Mouse (Mus musculus) left cerebral cortex, postnatal 10 days (tissue): ENCODE results near the gene Golgb1. TPM values are rescaled to one million over a fixed set of nuclear protein-coding genes. Genes with fewer than 3 reads are reported as not detected.
"Not testable (repeated sequence)": the region's sequence is repeated elsewhere in the genome, so short reads cannot be mapped to it uniquely, and the experiment has no call there.

Experiments
- DNase-seq, 2 experiments: peaks; one replicate each; pipeline ENCODE4 v3.0.0; 2021 to 2022; ENCODE audit warnings: low spot score in 2 of 2, mixed read lengths in 1 of 2; ENCODE audit errors: extremely low spot score in 1 of 2
- intact Hi-C: fragments of 180-260 bp; cut with DNase I; formaldehyde crosslinking; loops from one replicate; pipeline ENCODE4 v1.15.1; 2025
- total RNA-seq, 2 experiments: library from RNA; stranded (reverse); gene quantifications; 2 replicates each; pipeline ENCODE4 v1.2.3; 2021

Golgb1 gene
- 10 to 100 TPM; 50.3 to 60.5 TPM for total RNA-seq

DNA sequence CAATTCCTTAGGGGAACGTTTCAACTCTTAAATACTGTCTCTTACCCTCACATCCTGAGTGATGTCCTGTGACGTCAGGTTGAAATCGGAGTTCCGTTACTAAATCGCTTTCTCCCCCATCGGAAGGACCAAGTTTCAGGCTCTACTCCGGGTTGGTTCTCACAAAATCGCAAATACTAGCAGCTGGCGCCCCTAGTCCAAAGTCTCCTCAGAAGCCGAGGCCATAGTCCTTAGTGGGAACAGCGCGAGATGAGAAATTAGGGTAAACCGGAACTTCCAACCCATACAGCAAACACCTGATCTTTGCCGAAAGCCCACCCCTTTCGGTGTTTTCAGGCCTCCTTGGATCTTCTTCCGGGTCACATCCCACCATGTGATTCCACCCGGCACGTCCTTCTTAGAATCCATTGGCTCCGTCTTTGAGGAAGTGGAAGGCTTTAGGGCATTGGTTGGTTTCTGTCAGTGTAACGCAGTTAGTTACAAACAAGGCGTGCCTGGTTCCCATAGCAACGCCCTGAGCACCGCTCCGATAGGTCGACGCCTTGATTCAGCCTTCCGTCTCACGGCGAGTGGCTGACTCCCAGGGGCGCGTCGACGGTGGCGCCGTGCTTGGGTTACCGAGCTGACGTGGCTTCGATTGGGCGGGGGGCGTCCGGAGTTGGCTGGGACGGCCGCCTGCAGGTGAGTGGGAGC lies at the start of gene Golgb1, which contains the start of gene Eaf2:
Gene Golgb1, plus strand, starts transcription at position 558 of the 693 bp plus-strand sequence.
Gene Eaf2, minus strand, starts transcription at position 421 of the 693 bp plus-strand sequence.
- DNase-seq: peak; percentile 98 to 99
- intact Hi-C loops: loop anchor here (2.0 kb wide), 1 partner anchor 136 kb away; the partner anchor contains the start of gene Polq

DNA sequence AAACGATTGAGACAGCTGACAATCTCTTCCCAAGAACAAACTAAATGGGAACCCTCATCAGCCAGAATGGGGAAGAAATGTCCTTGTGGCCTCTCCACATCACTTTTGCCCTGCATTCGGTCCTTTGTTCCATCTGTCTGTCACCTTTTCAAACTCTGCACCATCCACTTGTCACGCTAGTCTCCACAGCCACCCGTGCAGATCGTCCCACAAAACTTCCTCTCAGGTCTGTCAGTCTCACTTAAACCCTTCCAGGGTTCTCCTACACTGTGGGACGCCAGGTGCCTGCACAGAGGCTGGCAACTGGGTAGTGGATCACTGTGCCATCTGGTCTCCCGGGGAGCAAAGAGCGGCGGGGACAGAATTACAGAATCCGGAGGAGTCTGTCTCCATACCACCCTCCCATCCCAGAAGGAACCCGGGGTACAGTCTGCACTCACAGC lies 47.3 kb upstream of the Golgb1 start:
- no peak for DNase-seq
- intact Hi-C loops: no loop called here

DNA sequence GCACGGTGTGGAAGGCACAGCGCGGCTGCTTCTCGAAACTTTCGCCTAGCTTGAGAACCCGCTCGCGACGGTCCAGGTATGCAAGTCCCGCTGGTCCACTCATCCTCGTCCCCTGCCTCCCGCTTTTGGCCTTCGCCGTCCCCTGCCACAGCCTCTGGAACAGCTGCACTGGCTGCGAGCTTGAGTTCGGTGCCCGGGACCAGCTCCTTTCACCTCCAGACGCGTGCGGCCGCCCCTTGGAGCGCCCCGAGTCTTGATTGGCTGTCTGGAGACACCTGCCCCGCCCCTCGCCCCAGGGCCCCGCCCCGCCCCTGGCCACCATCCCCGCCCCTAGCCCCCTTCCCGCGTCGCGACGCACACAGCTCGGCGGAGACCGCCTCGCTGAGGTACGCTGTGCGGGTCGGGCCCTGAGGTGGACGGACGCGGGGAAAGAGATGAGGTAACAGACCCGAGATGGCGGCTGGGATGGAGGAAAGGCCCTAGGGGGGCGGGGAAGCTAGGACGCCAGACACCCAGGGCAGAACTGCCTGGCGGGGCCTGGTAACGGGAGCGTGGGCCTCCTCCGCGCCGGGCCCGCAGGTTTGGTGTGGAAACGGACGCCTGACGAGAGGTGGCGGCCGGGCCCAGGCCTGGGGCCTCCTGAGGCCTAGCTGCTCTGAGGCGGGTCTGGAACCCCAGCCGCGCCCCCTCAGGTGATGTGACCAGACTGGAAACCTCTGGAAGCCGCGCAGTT lies 46.7 kb upstream of the Golgb1 start, which contains the start of gene Iqcb1:
Gene Iqcb1, plus strand, starts transcription at position 332 of the 733 bp plus-strand sequence.
- intact Hi-C loops: no loop called here
- peak; percentile 63 to 88 for DNase-seq

DNA sequence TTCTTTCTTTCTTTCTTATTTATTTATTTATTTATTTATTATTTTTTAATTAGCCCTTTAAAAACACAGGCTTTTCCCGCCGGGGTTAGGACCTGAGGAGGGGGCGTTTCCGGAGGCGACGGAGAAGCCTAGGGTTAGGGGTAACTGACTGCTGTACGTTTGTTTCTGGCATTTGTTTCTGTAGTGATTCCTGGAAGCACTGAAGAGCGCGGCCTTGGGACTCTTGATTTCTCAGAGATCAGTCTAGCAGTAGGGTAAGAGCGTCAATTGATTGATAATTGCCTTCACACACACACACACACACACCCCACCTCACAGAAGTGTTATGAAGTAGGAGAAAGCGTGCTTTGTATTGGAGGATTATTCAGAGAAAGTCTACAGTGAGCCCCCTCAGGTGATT lies 46.1 kb upstream of the Golgb1 start:
- intact Hi-C loops: no loop called here
- DNase-seq: peak in 1 of 2 experiments; percentile 4

DNA sequence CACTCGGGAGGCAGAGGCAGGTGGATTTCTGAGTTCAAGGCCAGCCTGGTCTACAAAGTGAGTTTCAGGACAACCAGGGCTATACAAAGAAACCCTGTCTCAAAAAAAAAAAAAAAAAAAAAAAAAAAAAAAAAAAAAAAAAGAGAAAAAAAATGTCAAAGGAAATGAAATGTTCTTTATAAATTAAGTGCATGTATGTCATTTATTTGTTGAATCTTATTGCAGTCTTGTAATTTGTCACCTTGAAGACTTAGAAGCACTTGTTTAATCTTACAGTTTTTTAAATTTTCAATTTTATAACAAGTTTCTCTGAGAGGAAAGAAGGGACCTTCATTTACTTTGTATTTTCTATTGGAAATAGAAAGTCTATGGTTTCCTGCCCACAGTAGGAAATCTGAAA lies 28.0 kb upstream of the Golgb1 start:
- intact Hi-C loops: loop anchor here (5.0 kb wide), 1 partner anchor 45 kb away; no protein-coding TSS in a partner anchor

DNA sequence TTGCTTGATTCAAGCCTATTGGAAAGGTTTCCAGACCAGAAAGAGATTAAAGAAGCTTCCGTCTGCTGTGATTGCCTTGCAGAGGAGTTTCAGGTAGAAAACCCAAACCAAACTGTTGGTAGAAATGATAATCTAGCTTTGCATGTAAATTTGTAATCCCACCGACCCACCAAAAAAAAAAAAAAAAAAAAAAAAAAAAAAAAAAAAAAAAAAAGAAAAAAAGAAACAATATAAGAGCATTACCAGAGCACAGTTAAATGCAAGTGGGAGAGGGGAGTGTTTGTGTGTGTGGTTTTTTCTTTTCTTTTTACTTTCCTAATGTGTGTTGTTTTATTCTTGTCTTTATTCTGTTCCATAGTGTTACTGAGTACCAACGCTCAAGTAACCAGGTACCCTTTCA lies 23.7 kb upstream of the Golgb1 start:
- DNase-seq: no peak
- intact Hi-C loops: no loop called here

More for the DNA sequence above, 28.0 kb upstream of the Golgb1 start:
- DNase-seq: not testable (repeated sequence)

DNA sequence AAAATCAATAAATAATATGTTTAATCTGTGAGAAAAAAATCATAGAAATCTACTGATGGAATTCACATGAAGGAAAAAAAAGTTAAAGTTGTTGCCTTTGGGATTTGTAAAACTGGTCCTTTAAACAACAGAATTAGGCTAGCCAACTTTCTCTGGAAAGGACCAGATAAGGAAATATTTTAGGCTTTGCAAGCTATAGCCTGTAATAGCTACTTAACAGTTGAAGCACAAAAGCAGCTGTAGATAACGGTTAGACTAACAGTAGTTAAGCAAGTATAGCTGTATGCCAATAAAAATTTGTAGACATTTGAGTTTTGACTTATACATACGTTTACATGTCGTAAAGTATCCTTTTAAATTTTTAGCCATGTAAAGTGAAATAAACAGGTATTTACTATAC lies 11.4 kb upstream of the Golgb1 start:
- no peak for DNase-seq
- intact Hi-C loops: no loop called here

DNA sequence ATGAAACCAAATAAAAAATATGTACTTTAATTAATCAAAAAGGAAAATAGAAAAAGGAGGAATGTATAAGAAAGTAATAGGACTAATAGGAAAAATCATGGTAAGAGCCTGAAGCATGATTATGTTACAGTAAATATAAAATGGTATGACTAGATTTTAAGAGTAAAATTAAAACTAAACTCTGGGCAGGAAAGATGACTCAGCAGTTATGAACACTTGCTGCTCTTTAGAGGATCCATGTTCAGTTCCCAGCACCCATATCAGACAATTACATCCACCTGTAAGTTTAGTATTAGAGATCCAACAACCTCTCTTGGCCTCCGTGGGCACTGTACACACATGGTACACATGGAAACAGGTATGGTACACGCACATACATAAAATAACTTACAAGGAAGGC lies 5.5 kb upstream of the Golgb1 start:
- intact Hi-C loops: no loop called here
- DNase-seq: no peak

DNA sequence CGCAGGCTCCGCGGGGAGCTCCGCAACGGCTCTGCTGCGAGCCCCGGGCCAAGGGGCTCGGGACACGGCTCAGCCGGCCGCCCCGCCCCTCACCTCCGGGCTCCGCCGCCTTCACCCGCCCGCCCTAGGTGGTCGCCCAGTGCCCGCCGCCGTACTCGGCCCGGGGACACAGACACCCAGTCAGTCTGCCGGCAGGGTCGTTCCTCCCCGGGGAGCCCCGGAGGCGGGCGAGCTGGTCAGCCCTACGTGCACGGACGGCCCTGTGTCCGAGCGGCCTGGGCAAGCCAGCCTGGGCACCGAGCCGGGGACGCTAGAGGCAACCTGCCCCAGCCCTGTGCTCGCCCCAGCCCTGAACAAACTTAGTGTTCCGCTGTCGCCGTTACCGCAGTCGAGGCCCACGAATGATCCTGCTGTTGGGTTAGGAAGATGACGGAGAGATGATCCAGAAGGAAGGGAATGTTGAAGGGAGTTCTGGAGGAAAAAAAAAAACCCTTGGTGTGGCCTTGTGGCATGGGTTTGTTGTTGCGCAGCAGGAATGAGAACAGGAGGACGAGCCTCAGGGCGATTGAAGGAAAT lies 424 bp downstream of the Golgb1 start:
- intact Hi-C loops: loop anchor here (2.0 kb wide), 1 partner anchor 135 kb away; the partner anchor contains the start of gene Polq

DNA sequence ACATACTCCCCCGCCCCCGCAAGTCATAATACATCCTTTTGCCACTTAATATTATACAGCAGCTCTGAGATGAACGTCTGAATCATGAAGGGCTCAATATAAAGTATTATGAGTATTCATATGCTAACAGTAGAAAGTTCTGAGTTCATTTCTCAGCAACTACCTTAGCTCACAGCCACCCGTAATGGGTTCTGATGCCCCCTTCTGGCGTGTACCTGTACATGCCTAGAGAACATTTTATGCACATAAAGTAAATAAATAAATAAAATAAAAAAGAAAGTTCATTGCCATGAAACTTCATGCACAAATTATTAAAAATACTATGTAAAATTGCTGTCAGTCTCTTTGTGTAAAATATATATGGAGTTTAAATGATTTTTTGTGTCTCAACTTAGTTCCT lies 2.4 kb downstream of the Golgb1 start:
- DNase-seq: no peak
- intact Hi-C loops: no loop called here

More for the DNA sequence above, 424 bp downstream of the Golgb1 start:
- DNase-seq: peak; percentile 23 to 73

DNA sequence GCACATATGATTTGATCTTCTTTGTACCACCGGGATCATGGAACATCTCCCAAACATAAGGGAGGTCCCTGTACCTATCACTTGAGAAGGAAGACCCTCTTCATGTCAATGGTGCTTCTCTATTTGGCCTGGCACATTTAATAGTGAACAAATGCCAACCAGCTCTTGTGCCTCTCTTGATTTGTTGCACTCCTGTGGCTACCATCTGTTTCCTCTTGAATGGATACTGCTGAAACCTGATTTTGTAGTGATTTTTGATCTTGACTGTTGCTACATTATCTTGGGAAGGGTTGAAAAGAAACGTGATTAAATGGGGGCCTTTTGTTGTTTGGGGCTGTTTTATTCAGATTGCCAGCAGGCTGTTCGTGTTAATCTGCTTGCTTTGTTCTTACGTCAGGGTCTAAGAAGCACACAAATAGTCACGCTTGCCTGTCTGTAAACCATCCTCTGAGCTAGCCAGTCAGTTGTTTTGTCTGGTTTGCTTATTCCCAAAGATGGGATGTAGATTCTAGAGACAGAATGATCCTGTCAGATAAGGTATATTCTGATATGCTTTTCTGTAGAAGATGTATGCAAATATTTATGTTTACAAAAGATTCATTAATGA lies 7.9 kb downstream of the Golgb1 start:
- intact Hi-C loops: no loop called here

DNA sequence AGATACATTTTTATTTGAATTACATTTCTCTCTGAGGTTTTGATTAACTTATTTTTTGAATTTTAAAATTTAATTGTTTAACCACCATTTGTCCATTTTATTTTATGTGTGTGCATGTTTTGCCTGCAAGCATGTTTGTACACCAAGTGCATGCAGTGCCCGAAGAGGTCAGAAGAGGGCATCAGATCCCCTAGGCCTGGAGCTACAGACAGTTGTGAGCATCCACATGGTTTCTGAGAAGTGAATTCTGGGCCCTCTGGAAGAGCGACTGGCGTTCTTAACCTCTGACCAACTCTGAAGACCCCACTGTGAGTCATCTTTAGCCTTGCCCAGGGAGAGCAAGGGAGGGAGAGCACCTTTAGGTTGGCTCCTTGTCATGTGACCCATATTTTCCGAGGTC lies 9.9 kb downstream of the Golgb1 start:
- intact Hi-C loops: no loop called here
- DNase-seq: peak in 1 of 2 experiments; percentile 44

More for the DNA sequence above, 7.9 kb downstream of the Golgb1 start:
- DNase-seq: no peak

DNA sequence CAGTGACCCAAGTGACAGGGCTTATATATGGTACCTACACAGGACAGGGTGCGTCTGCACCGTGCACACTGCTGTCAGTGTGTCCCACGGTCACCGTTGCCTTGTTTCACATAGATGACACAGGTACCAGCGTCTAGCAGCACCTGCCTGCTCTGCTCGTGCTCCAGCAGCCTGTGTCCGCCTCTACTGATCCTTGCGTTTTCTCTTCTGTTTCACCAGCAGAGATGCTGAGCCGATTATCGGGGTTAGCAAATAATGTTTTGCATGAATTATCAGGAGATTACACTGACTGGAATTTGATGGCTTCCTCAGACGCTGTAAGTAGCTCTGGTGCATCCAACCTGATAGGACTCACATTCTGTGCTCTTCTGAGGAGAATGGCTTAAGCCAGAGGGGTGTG lies 11.0 kb downstream of the Golgb1 start:
- intact Hi-C loops: no loop called here

DNA sequence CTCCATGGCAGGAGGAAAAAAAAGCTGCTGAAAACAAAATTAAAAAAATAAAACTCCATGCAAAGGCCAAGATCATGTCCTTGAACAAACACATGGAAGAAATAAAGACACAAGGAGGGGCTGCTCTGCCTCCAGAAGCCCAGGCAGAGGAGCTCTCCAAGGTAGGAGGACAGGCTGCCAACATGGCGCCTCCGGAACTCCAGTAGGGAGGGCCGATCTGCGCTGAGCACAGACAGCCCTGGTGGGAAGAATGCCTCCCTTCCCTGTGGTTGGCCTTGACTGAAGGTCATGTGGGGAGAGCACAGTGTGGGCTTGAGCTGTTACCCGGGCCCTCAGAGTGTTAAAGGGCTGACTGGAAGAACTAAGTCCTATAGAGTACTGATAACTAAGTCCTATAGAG lies 12.6 kb downstream of the Golgb1 start:
- no peak for DNase-seq
- intact Hi-C loops: no loop called here

More for the DNA sequence above, 11.0 kb downstream of the Golgb1 start:
- DNase-seq: no peak

DNA sequence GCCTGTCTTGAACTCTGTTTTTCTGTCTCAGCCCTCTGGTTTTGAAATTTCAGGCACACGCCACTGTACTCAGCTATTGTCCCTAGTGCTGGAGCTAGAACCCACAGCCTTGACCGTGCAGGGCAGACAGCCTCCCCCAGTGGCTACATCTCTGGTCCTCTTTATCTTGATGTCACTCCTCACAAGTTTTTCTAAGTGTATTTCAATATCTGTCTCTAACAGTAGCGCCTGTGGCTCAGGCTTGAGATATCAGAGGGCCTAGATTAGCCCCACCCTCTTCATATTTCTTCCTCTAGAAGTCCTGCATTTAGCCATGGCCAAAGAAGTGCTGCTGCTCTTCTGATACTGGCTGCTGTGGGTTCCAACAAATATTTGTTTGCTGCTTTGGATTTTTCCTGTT lies 15.6 kb downstream of the Golgb1 start:
- intact Hi-C loops: loop anchor here (5.0 kb wide), 1 partner anchor 43 kb away; no protein-coding TSS in a partner anchor
- no peak for DNase-seq

DNA sequence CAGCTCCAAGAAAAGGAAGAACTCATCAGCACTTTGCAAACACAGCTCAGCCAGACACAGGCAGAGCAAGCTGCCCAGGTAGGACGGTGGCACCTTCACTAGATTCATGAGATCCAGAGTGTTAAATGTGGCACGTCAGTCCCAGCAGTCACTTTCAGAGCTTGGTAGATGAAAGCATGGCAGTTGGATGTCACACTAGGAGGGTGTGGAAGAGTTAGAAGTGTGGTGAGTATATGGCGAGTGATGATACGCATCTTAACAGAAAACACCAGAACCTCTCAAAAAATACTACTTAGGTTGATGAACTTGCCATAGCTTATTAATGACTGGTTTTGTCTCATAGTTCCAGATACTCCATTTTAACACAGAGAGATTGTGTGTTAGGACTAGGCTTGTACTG lies 16.5 kb downstream of the Golgb1 start:
- intact Hi-C loops: loop anchor here (5.0 kb wide), 1 partner anchor 44 kb away; no protein-coding TSS in a partner anchor

DNA sequence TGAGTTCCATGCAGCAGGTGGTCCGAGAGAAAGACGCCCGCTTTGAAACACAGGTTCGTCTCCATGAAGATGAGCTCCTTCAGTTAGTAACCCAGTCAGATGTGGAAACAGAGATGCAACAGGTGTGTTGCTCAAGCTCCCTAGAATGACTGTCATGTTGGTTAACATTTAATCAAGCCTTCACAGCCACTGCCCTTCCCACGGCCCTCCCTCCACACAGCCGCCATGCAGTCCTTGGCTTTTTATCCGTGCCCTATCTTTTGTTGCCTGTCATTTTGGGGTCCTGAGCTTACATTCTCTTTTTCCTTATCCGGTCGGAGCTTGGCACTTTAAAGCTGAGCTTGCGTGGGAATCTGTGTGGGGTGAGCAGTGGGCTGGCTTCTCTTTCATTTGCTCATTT lies 18.4 kb downstream of the Golgb1 start:
- intact Hi-C loops: loop anchor here (5.0 kb wide), 1 partner anchor 46 kb away; no protein-coding TSS in a partner anchor
- no peak for DNase-seq

More for the DNA sequence above, 16.5 kb downstream of the Golgb1 start:
- DNase-seq: no peak

DNA sequence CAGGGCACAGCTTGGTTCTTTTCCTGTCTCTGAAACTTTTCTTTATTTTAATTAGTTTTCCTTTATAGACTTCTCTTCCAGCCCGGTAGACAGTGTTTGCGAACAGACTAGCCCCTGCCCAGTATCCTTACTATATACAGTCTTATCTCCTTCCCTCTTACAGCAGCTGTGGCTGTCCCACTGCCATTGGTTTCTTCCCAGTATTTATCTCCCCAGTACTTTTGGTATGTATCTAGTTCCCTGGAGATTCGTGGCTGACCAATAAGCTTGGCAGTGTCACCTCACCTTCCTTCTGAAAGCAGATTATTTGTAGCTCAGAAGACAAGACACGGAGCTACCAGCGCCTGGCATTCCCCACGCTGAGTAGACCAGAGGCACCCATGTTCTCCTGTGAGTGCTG lies 21.8 kb downstream of the Golgb1 start:
- DNase-seq: no peak
- intact Hi-C loops: no loop called here

DNA sequence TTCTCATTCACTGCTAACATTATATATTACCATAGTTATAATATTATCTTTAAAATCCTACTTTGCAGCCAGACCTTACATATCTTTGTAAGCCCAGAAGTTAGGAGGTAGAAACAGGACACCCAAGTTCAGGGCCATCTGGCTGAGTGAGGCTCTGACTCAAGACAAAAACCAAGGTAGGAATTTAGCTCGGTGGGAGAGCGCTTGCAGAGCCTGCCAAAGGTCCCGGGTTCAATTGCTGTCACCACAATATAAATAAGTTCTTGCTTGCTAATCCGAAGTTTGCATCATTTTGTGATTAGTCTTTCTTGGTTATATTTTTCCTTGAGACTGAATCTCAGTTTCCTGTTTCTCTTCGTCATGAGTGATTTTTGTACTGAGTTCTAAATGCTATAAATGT lies 28.2 kb downstream of the Golgb1 start:
- DNase-seq: no peak
- intact Hi-C loops: no loop called here
